15 mouse cellular contexts compared by ENCODE assay signal in genomic region chr9:49407028-49407427, GRCm38 (mm10). TPM values are rescaled to one million over a fixed set of nuclear protein-coding genes. Genes with fewer than 3 reads are reported as not detected.
"Had no signal": no experiment of that assay in that cellular context is flagged by ENCODE, and none has a peak within 500 bp of the region (broad histone marks: within the 10 kb centered on the region; RNA-seq: fewer than 3 reads in every experiment).

No protein-coding gene starts in this region.

- H3K4me3 ChIP-seq: kidney, embryonic 15.5 days; limb, embryonic 15.5 days; midbrain, embryonic 12.5 days had no signal

- DNase-seq: kidney, postnatal 14 days; lung, adult 18-20 months; thymus, adult 2 months; thymus, postnatal 25 days had no signal

- H3K27me3 ChIP-seq: kidney, embryonic 15.5 days; limb, embryonic 15.5 days had no signal

- H3K9me3 ChIP-seq: kidney, embryonic 15.5 days; limb, embryonic 15.5 days; midbrain, embryonic 12.5 days had no signal

- H3K4me2 ChIP-seq: kidney, embryonic 15.5 days; limb, embryonic 15.5 days; midbrain, embryonic 12.5 days had no signal

- H3K9ac ChIP-seq: kidney, embryonic 15.5 days; limb, embryonic 15.5 days; liver, embryonic 14.5 days; midbrain, embryonic 12.5 days had no signal

- H3K27ac ChIP-seq: kidney, embryonic 15.5 days; limb, embryonic 15.5 days; liver, embryonic 14.5 days; midbrain, embryonic 12.5 days had no signal

- H3K4me1 ChIP-seq: kidney, embryonic 15.5 days; limb, embryonic 15.5 days had no signal

- ATAC-seq: midbrain, embryonic 16.5 days had no signal

- H3K36me3 ChIP-seq: kidney, embryonic 15.5 days; limb, embryonic 15.5 days; midbrain, embryonic 12.5 days had no signal

RNA-seq across cellular contexts. Expression of gene Ankk1, which starts 19.8 kb away (rescaled TPM):
- total RNA-seq: layer of hippocampus, postnatal 25 days; left cerebral cortex, adult 8-10 months; left cerebral cortex, postnatal 25 days; megakaryocyte-erythroid progenitor cell, adult 5-6 weeks had no signal
- polyA plus RNA-seq: kidney, embryonic 15.5 days; limb, embryonic 11.5 days; limb, embryonic 15.5 days; liver, embryonic 14.5 days; lung, embryonic 16.5 days; midbrain, embryonic 12.5 days; midbrain, embryonic 16.5 days had no signal
